Mouse (Mus musculus): ENCODE measurements around the gene Lrrc4.

The Lrrc4 gene

GRCm38 (mm10) chr6:28831011-28831853, at the start of gene Lrrc4:
Gene Lrrc4 (minus strand): TSS chr6:28831747.
- DNase-seq (ENCODE audit: low spot score), result no peak

GRCm38 (mm10) chr6:28880909-28881308, 49.4 kb upstream of the Lrrc4 start:
- no peak for DNase-seq (ENCODE audit: low spot score)

DNA sequence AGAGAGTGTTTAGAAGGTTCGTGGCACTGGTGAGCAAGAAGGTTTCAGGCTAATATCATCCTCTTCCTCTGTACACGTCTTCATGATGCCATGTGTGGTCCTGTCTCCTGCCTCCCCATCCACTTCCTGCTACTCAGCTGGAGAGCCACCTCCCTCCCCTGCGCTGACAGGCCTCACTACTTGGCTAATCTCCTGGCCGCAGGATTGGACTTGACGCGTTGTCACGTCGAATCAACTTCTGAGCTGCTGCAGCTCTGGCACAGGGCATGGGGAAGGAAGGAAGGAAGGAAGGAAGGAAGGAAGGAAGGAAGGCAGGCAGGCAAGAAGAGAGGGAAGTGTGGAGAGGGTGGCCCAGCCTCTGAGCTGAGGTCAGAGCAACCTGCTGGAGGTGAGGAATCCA, 47.8 kb upstream of the Lrrc4 start:
- DNase-seq (ENCODE audit: low spot score), result no peak

DNA sequence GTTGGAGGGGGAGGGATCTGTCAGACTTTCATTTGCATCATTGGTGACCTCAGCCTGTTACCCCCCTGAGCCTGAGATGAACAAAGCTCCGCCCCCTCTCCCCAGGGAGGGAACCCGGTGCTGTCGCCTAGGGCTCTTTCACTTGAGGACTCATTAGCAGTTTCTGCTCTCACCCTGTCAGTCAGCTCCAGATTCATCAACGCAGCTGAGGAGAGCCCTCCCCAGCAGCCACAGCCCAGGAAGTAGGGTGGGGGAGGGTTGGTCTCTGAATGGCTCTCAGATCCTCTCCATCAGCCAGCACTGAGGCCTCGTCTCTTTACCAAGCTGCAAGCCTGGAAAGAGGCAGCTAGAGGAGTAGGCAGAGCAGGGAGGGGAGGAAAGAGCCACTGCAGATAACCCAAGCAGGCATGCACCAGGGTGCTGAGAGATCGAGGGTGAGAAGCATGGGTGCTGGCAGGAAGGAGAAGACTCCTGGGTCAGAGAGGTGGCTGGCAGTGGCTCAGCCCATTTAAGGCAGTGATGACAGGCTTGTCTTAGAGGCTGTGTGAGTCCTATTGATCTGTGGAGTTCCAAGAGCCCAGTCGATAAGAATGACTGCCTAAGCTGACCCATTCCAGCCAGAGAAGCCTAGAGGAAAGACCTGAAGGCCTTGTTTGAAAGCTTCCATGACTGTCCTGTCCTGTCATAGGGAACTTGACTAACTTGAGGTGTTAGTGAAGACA, 46.6 kb upstream of the Lrrc4 start:
- no peak for DNase-seq (ENCODE audit: low spot score)

GRCm38 (mm10) chr6:28876492-28876891, 44.9 kb upstream of the Lrrc4 start:
- DNase-seq (ENCODE audit: low spot score), result no peak

DNA sequence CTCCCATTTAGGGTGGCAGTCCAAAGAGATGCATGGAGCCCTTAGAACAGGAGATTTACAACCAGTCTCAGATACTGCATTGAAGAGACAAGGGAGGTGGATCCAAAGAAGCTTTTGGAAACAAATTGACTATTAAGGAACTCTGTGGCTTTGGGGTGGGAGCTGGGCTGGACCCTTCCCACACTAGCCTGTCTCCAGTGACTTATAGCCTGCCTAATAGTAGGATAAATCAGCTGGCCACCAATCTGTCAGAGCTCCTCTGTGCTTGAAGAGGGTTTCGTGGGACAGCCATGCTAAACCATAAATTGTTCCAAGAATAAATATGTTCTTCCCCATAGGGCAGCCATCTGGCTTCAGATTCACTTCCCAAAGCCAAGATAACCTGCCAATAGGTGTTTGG, 43.8 kb upstream of the Lrrc4 start:
- no peak for DNase-seq (ENCODE audit: low spot score)

- no peak for DNase-seq (ENCODE audit: low spot score)
Measured at GRCm38 (mm10) chr6:28874759-28875158, 43.2 kb upstream of the Lrrc4 start.

- DNase-seq (ENCODE audit: low spot score), result no peak
Measured at GRCm38 (mm10) chr6:28874053-28874452, 42.5 kb upstream of the Lrrc4 start.

GRCm38 (mm10) chr6:28872421-28872795, 40.9 kb upstream of the Lrrc4 start:
- DNase-seq (ENCODE audit: low spot score), result no peak

- DNase-seq (ENCODE audit: low spot score), result no peak
Measured at GRCm38 (mm10) chr6:28871725-28872420, 40.3 kb upstream of the Lrrc4 start.

DNA sequence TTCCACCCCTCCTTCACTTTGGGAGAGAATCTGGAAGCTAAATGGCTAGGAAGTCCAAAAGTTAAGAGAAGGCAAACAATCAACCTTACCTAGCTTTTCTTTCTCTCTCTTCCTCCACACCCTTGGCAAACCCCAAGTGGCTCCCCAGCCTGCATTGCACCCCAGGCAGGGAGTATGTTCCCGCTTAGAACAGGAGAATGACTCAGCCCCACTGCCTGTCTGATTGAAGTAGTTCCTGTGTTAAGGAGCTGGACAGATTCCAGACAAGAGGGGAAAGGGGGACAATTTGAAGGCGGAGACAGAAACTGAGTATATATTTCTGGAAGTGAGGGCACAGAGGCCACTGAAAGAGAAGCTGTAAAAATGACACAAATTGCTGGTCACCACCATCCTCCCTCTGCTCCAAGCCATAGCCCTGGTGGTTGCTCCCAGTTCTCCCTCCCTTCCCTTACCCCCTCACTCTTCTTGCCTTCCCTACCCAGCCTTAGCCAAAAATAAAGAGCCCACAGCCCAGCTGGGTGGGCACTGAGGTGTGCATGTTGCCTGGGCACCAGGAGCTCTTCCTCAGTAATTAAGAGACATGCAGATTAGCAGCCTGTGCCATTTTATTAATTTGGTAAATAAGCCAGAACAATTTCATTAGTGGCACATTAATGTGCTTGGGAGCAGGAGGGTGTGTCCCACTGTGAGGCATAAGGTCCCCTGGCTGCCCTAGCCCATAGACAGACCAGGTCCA, 36.1 kb upstream of the Lrrc4 start:
- DNase-seq (ENCODE audit: low spot score), result no peak

DNA sequence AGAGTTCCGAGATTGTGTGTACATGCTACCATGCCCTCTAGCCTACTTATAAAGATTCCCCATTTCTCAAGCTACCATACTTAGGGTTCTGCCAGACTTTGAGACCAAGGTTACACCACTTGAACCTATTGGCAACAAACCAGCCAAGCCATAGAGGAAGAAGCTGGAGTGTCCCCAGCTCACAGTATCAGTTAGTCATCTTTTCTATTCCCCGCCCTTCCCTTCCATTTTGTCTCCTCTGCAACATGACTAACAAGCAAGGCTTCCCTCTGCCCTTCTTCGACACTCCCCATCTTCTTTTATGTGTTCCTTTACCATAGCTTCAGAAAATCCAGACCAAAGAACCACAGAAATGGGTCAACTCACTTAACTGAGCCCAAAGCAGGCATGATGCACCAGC, 34.7 kb upstream of the Lrrc4 start:
- DNase-seq (ENCODE audit: low spot score), result no peak

DNA sequence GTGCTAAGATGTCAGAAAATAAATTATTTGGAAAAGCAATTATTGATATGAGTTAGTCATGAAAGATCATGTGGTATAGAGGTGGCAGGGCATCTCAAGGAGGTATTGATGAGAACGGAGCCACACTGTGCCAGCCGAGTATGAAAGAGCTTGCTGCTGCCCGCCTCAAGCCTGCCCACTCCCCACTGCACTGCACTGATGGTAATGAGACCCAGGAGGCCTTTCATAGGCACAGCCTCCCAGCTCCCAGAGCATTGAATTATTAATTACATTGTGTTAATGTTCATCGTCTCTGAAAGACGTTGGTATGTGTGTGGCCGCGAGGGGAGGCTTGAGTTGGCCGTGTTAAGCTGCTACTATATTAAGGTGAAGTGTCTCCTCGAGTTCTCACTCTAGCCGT, 33.6 kb upstream of the Lrrc4 start:
- DNase-seq (ENCODE audit: low spot score), result no peak

DNA sequence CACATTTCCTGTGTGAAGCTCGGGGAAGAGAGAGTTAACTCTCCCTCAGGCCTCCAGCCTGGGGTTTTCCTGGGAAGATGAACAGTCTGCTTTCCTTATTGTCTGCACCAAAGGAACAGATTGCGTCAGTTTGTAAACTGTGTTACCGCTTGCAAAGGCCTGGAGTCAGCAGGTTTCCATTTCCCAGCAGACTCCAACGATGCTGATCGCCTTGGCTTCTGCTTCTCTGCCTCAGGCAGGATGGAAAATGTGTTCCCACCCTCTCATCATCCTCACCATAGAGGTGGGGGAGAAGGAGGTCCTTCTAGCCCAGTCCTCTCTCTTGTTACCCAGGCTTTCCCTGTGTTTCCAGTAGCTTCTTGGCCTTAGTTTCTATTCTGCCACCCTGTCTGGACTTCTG, 33.1 kb upstream of the Lrrc4 start:
- no peak for DNase-seq (ENCODE audit: low spot score)

GRCm38 (mm10) chr6:28862304-28862703, 30.8 kb upstream of the Lrrc4 start:
- DNase-seq (ENCODE audit: low spot score), result no peak

GRCm38 (mm10) chr6:28860922-28861321, 29.4 kb upstream of the Lrrc4 start:
- DNase-seq (ENCODE audit: low spot score), result no peak

DNA sequence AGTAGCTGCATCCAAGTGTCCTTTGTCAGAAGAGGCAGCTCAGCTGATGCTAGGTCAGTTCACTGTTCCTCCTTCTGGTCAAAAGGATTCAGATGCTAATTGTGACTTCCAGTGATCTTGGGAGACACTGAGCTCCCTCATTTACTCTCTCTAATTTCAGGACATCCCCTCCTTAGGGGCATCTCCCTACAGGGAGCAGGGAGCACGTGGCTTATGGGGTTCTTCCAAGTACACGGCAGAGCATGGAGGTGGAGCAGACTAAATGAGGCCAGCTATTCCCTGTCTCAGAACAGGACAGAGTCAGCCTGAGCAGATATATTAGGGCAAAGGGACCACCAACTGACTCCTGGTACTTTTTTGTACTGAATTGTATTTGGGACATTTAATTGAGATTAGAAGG, 28.9 kb upstream of the Lrrc4 start:
- no peak for DNase-seq (ENCODE audit: low spot score)

DNA sequence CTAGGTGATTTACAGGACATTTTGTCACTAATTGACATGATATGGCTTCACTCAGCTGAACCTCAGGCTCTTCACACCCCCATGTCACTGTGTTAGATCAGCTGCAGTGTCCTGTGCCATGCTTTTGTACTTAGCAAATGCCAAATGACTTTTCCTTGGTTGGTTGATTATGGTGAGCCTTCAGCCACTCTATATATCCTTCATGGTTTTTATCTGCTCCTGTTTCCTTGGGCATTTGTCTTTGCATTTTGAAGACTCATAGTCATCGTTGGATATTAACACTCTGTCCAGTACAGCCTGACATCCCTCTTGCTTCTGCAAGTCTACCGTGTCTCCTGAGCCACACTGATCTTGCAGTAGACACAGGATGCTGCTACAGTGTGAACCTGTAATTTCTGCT, 27.5 kb upstream of the Lrrc4 start:
- DNase-seq (ENCODE audit: low spot score), result no peak

GRCm38 (mm10) chr6:28857198-28858180, 25.9 kb upstream of the Lrrc4 start:
- DNase-seq (ENCODE audit: low spot score), result no peak

GRCm38 (mm10) chr6:28856789-28857188, 25.2 kb upstream of the Lrrc4 start:
- DNase-seq (ENCODE audit: low spot score), result no peak

GRCm38 (mm10) chr6:28855442-28855841, 23.9 kb upstream of the Lrrc4 start:
- no peak for DNase-seq (ENCODE audit: low spot score)
